Mouse (Mus musculus) limb, embryonic 14.5 days (tissue): ENCODE measurements around the gene Smarcd1. TPM values are rescaled to one million over a fixed set of nuclear protein-coding genes. Genes with fewer than 3 reads are reported as not detected.
"Not testable (repeated sequence)": the region's sequence is repeated elsewhere in the genome, so short reads cannot be mapped to it uniquely, and the experiment has no call there.

ENCODE experiments used
- ATAC-seq: fragments of 200-750 bp; cut with Nextera tagmentation; 2 replicates; pipeline ENCODE4 v1.8.0; 2017; ENCODE audit warnings: low read depth, moderate number of reproducible peaks, moderate TSS enrichment; ENCODE audit not compliant: low FRiP score
- DNase-seq: peaks from one replicate; pipeline ENCODE4 v3.0.0-alpha.2; 2015; ENCODE audit warnings: low spot score
- H3K27ac ChIP-seq: fragments of 300-500 bp; sonication (generic); replicated peaks from 2 replicates; pipeline ENCODE4 v1.5.1; 2014; ENCODE audit warnings: low read depth, mild to moderate bottlenecking, low read length, moderate library complexity, mixed read lengths
- H3K27me3 ChIP-seq: fragments of 300-500 bp; sonication (generic); 2 replicates; pipeline ENCODE4 v1.6.1; 2014; ENCODE audit warnings: low read length, mixed read lengths; ENCODE audit not compliant: control insufficient read depth, insufficient read depth
- H3K36me3 ChIP-seq: fragments of 300-500 bp; sonication (generic); 2 replicates; pipeline ENCODE4 v1.6.1; 2014; ENCODE audit warnings: mild to moderate bottlenecking, low read length, moderate library complexity, mixed read lengths; ENCODE audit not compliant: control insufficient read depth, insufficient read depth
- H3K4me1 ChIP-seq: fragments of 300-500 bp; sonication (generic); 2 replicates; pipeline ENCODE4 v1.6.1; 2014; ENCODE audit warnings: antibody characterized with exemption, low read length, mixed read lengths; ENCODE audit not compliant: control insufficient read depth, insufficient read depth
- H3K4me2 ChIP-seq: fragments of 300-500 bp; sonication (generic); replicated peaks from 2 replicates; pipeline ENCODE4 v1.6.1; 2014; ENCODE audit warnings: low read depth, mild to moderate bottlenecking, low read length, moderate library complexity; ENCODE audit not compliant: severe bottlenecking
- H3K4me3 ChIP-seq: fragments of 300-500 bp; sonication (generic); replicated peaks from 2 replicates; pipeline ENCODE4 v1.5.1; 2014; ENCODE audit warnings: low read length
- H3K9ac ChIP-seq: fragments of 300-500 bp; sonication (generic); 2 replicates; pipeline ENCODE4 v1.6.1; 2014; ENCODE audit warnings: mild to moderate bottlenecking, low read depth, low read length, moderate library complexity; ENCODE audit not compliant: severe bottlenecking
- H3K9me3 ChIP-seq: fragments of 300-500 bp; sonication (generic); 2 replicates; pipeline ENCODE4 v1.6.1; 2016; ENCODE audit warnings: low read length; ENCODE audit not compliant: control insufficient read depth
- POLR2A ChIP-seq: fragments of 200-500 bp; IDR thresholded peaks from 2 replicates; pipeline ENCODE4 v1.8.0; 2012; ENCODE audit warnings: inconsistent platforms, mild to moderate bottlenecking, moderate library complexity, borderline replicate concordance; ENCODE audit not compliant: insufficient read depth, insufficient read length; ENCODE audit errors: extremely low read depth
- WGBS: fragments of 180-500 bp; shearing (Covaris S2); extraction: QIAGEN DNeasy Blood & Tissue Kit; methylation state at CpG from one replicate; pipeline ENCODE4 v1.1.7; 2014; 5-methylcytosine and 5-hydroxymethylcytosine counted together
- polyA plus RNA-seq, 2 experiments: library from polyadenylated mRNA; depleted of rRNA in 1 of 2; stranded (reverse) in 1 of 2; unstranded in 1 of 2; fragments of >200 nt; fragmentation: Nextera tagmentation in 1 of 2; extraction: Ambion mirVana in 1 of 2; gene quantifications; 2 replicates each; pipeline versions ENCODE4 v1.2.1 to v1.2.3; 2012 to 2014

Smarcd1 gene
- polyA plus RNA-seq, 2 experiments, result 41.9 to 77.1 TPM

DNA sequence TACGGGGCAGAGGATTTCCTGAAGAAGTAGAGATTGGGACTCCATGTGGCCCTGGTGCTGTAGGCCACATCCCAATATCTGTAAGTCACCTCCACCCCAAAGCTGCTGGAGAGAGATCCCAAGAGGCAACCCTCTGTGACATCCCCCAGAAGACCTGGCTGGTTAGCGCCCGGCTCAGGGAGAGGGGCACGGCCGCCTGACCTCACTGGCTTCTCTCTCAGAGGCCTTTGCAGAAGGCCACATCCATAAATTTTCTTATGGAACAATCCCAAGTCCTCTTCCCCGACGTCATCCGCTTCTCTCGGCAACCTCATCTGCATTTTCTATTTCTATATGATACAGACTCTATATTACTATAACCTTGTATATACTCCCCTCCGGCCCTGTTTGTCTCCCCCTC, 2.2 kb upstream of the Smarcd1 start:
- Histone ChIP-seq H3K9ac (no peak overlapping the region), H3K27me3 (no peaks in the 10 kb centered on the region), H3K9me3 (no peaks in the 10 kb centered on the region), H3K36me3 (peaks cover 16% of the 10 kb centered on the region), H3K4me2 (no peak overlapping the region), H3K27ac (no peak overlapping the region), H3K4me1 (peaks cover 19% of the 10 kb centered on the region), H3K4me3 (no peak overlapping the region)
- DNase-seq (no peak), ATAC-seq (no peak)
- WGBS, result 78% methylated on average over 10 of the region's 10 CpGs
- no peak for TF ChIP-seq POLR2A

DNA sequence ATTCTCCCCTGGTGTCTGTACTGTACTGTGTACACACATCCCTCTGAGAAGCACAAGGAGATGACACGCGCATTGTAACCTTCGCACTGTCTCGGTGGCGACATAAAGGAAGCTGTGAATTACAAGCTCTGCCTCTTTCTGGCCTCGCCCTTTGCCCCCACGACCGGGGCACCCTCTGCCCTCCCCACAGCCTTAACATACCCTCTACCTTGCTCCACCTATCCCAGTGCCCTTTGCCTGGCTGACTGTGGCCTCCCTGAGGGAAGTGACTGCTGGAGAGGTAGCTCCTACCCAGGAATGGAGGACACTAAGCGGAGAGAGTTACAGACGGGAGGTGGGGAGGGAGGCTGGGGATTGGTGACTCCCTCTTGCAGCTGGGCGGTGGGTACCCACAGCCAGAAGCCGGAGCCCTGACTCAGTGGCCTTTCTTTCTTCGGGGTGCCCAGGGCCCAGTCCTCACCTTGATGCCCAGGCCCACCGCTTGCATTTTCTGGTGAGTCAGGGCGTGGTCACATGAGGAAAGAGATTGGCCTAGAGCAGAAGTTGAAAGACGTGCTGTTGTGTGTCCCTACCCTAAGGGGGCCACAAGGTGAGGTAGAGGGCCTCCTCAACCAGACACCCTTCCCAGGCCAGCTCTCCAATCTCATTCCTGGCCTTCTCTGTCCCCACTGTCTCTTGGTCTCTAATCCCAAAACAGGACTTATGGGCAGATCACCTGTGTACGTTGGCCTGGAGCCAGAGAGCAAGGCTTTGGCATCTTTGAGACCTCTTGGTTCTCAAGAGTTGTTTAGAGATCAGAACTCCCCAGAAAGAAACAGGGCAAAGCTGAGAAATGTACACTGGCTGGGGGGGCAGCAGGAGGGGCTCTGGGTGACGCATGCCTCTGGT, 1.5 kb upstream of the Smarcd1 start:
- no peak overlapping the region for H3K4me2 ChIP-seq
- 88% methylated on average over 18 of the region's 18 CpGs for WGBS

GRCm38 (mm10) chr15:99701640-99701998, 310 bp upstream of the Smarcd1 start:
- not testable (repeated sequence) for H3K27me3 ChIP-seq, ATAC-seq, H3K27ac ChIP-seq, DNase-seq, H3K9me3 ChIP-seq
- WGBS, result 46% methylated on average over 16 of the region's 16 CpGs
- Histone ChIP-seq H3K36me3 (peaks cover 28% of the 10 kb centered on the region), H3K4me1 (peaks cover 19% of the 10 kb centered on the region), H3K4me2 (peak overlapping the region; percentile 78), H3K9ac (peak overlapping the region; percentile 99), H3K4me3 (peak overlapping the region; percentile 86)

More for the DNA sequence above, 1.5 kb upstream of the Smarcd1 start:
- Histone ChIP-seq H3K9me3 (no peaks in the 10 kb centered on the region), H3K9ac (no peak overlapping the region), H3K4me1 (peaks cover 19% of the 10 kb centered on the region), H3K4me3 (no peak overlapping the region), H3K27me3 (no peaks in the 10 kb centered on the region), H3K27ac (no peak overlapping the region), H3K36me3 (peaks cover 19% of the 10 kb centered on the region)
- no peak for TF ChIP-seq POLR2A
- DNase-seq (no peak), ATAC-seq (no peak)

GRCm38 (mm10) chr15:99703104-99703503, 1.2 kb downstream of the Smarcd1 start:
- ATAC-seq, result no peak
- Histone ChIP-seq H3K9me3 (no peaks in the 10 kb centered on the region), H3K27ac (no peak overlapping the region), H3K36me3 (peaks cover 43% of the 10 kb centered on the region), H3K27me3 (no peaks in the 10 kb centered on the region), H3K4me2 (peak overlapping the region; percentile 78), H3K4me3 (peak overlapping the region; percentile 86), H3K9ac (peak overlapping the region; percentile 99), H3K4me1 (peaks cover 19% of the 10 kb centered on the region)
- no peak for TF ChIP-seq POLR2A
- no peak for DNase-seq
- WGBS, result 67% methylated on average over 9 of the region's 9 CpGs

DNA sequence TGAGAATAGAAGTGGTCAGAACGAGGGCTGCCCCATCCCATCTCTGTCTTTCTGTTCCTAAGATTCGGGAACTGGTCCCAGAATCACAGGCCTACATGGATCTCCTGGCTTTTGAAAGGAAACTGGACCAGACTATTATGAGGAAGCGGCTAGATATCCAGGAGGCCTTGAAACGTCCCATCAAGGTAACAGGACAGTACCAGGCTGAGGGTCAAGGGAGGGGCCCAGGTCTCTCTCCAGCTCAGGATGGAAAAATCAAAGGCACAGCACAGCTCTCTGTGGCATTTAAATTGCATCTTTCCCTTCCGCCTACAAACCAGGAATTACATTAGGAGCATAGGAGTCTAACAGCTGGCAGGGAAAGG, 1.7 kb downstream of the Smarcd1 start:
- Histone ChIP-seq H3K4me3 (no peak overlapping the region), H3K9ac (peak overlapping the region; percentile 99; the same call in 1 of the 2 replicates), H3K4me1 (peaks cover 19% of the 10 kb centered on the region), H3K36me3 (peaks cover 48% of the 10 kb centered on the region), H3K27ac (no peak overlapping the region), H3K4me2 (peak overlapping the region; percentile 78; the same call in 1 of the 2 replicates), H3K9me3 (no peaks in the 10 kb centered on the region), H3K27me3 (no peaks in the 10 kb centered on the region)
- no peak for TF ChIP-seq POLR2A
- no peak for DNase-seq
- ATAC-seq, result no peak
- WGBS, result 74% methylated on average over 5 of the region's 5 CpGs
